Mouse (Mus musculus): ENCODE measurements around the gene Mrpl51.

The Mrpl51 gene

DNA sequence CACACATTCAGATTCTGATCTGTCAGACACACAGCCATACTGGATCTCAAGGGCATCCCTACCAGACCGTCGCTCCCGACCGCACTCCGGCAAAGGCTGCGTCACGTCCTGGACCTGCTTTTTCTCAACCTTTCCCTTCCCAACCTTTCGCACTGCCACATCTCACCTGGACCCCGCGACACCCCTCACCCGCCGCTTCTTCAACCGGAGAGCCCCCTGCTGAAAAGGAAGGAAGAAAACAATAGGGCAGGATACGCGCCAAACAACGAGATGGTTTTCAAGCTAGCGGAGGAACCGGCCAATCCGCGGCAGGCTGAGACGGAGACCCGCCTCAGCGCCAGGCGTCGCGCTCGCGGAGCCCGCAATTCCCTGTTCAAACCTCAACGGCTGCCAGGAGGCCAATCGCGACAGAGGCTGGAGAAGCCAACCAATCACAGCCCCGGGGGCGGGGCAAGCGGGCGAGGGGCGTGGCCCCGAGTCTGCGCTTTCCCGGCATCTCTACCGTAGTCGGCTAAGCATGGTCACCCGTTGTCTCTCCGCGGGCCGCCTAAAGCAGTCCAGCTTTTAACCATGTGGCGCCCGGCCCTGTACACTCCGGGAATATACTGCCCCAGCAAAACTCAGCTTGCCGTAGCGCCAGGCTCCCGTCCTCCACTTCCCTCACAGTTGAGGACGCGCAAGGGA is at the start of gene Mrpl51, which contains the start of gene Ncapd2:
Gene Mrpl51, plus strand, starts transcription at position 470 of the 684 bp plus-strand sequence.
Gene Ncapd2, minus strand, starts transcription at position 370 of the 684 bp plus-strand sequence.
- in situ Hi-C loops (cut with MboI; ENCODE audit: unreplicated experiment in 2 of 2): no loop called here

DNA sequence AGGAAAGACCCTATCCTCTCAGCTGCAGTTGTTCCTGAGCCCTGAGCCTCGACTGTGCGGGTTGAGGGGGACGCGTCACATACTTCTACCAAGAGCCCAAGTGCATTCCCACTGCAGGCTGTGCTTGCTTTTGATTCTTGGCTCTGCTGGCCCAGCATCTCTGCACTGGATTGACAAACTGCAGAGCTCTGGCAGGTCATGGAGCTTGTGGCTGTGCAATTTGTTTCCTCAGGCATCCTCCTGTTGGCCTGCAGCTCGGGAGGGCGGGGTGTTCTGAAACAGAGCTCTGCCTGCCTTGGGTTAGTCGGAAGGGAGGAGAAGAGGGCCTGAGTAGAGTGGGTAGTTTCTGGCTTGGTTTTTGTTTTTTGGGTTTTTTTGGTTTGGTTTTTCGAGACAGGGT is 49.2 kb upstream of the Mrpl51 start:
- in situ Hi-C loops (cut with MboI; ENCODE audit: unreplicated experiment in 2 of 2): no loop called here

DNA sequence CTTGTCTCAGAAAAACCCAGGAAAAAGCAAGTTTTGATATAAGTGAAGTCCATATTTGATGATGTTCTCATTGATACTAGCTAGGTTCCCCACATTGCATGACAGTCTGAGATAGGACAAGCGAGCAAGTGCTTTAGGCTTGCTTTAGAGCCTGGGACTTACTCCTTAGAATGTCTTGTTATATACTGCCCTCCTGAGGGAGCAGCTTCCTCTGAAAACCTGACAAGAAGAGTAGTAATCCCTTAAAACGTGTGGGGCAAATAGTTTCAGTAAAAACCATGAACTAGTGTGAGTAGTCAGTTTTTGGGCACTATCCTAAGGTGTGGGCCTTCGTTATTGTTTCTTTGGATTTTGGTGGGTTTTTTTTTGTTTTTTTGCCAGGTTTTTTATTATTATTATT is 48.5 kb upstream of the Mrpl51 start:
- in situ Hi-C loops (cut with MboI; ENCODE audit: unreplicated experiment in 2 of 2): no loop called here

DNA sequence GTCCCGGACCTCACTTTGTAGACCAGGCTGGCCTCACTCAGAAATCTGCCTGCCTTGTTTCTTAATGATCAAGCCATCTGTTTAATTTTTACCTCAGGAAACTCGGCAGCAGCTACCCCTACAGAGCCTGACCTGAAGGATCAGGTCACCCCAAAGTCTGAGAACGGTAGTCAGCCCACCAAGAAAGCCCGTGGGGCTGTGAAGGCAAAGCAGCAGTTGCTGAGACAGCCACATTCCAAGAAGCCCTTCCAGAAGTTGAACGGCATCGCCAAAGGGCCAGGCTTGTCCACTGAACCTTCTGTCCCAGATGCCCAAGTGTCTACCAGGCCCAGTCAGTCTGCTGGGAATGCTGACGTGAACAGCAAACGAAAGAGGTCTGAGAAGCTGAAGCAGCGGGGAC is 47.7 kb upstream of the Mrpl51 start:
- in situ Hi-C loops (cut with MboI; ENCODE audit: unreplicated experiment in 2 of 2): no loop called here

DNA sequence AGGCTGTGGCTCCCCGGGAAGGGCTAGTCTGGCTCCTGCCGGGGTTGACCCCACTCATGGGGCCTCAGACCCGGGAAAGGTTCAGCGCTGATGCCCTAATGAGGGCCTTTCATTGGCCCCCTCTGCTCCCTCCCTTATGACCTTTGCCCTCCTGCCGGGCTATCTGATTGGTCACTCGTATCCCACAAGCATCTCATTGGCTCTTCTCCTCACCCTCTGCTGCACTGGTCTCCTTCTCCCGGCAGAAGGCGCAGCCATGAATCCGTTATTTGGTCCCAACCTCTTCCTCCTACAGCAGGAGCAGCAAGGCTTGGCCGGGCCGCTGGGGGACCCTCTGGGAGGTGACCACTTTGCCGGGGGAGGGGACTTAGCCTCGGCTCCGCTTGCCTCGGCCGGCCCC is 46.6 kb upstream of the Mrpl51 start, which contains the start of gene Iffo1:
Gene Iffo1, plus strand, starts transcription at position 241 of the 400 bp plus-strand sequence.
- in situ Hi-C loops (cut with MboI; ENCODE audit: unreplicated experiment in 2 of 2): no loop called here

DNA sequence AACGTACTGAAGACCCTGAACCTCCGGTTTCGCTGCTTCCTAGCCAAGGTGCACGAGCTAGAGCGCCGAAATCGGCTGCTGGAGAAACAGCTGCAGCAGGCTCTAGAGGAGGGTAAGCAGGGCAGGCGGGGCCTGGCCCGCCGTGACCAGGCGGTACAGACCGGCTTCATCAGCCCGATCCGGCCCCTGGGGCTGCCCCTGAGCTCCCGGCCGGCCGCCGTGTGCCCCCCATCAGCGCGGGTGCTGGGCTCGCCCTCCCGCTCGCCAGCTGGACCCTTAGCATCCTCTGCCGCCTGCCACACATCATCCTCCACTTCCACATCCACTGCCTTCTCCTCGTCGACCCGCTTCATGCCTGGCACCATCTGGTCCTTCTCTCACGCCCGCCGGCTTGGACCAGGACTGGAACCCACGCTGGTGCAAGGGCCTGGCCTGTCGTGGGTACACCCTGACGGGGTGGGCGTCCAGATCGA is 46.1 kb upstream of the Mrpl51 start:
- in situ Hi-C loops (cut with MboI; ENCODE audit: unreplicated experiment in 2 of 2): no loop called here

DNA sequence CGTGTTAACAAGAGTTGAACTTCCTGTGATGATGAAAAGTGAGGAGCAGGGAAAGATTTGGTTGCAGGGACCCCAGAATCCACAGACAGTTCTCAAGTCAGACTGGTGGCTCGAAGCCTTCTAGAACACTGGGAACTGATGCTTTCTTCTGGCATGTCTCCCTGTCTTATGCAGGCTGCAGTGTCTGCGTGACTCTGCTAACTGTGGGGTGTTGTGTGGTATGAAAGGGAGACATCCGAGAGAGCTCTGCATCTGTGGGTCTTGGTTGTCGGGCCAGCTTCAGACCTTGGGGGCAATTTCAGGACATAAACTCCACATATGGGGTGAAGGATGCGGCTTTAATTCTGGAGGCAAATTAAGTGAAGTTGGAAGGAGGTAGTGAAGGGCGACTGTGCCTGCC is 45.5 kb upstream of the Mrpl51 start:
- in situ Hi-C loops (cut with MboI; ENCODE audit: unreplicated experiment in 2 of 2): no loop called here

DNA sequence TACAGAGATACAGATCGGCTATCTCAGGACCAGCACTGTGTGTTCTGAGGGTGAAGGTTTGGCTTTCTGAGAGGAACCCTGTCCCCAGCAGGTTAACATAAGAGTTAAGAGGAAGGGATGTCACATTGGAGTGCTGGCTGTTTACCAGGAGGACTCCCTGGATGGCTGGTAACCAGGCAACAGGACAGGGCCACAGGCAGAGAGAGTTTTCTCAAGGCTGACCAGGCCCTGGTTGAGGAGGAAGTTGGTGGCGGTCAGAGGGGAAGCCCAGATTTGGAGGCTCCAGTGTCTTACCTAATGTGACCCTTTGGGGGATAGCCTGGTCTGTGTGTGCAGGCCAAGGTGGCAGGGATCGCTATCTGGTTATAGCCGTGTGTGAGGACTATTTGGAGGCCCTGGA is 44.8 kb upstream of the Mrpl51 start:
- in situ Hi-C loops (cut with MboI; ENCODE audit: unreplicated experiment in 2 of 2): no loop called here

DNA sequence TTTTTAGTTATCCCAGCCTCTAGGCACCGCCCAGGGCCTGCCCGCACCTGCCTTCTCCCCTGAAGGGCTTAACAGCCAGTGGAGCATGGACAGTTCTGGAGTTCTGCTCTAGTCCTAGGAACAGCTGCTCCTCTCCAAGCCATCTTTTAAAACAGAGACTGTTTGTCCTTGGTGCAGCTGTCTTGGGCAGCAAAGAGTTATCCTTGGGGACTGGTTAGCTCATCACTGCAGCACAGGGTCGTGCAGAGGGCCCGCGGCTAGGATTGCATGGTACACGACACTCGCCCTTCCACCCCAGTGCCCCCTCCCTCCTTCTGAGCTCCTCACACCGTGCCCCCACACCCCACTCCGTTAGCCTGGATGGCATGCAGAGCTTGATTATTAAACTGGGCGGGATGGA is 44.3 kb upstream of the Mrpl51 start:
- in situ Hi-C loops (cut with MboI; ENCODE audit: unreplicated experiment in 2 of 2): no loop called here

DNA sequence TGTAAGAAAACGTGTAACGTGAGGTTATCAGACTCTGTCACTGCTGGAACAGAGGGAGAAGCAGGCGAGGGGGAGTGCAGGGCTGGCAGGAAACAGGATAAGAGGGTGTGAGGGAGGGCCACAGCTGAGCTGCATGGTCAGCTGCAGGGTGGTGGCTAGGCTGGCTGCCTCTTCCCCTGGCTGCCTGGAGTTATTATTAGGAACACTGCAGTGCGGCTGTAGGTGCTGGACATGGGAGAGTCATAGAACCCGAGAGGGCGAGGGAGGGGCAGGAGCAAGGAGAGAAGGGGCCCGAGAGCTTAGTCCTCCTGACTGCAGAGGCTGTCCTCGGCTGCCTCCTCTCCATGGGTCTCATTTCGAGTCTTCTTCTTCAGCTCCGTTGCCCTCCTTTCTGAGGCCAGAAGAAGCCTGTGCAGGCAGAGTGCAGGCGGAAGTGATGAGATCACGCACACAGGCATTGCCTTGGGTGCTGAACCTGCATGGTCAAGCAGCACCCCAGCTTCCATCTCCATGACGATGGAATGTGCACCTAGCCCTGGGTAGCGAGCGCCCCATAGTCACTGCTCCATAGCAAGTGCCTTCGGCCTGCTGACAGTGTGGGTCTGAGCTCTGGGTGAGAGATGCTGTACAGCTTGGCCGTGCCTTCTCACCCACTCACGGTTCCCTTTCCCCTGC is 43.2 kb upstream of the Mrpl51 start:
- in situ Hi-C loops (cut with MboI; ENCODE audit: unreplicated experiment in 2 of 2): no loop called here

DNA sequence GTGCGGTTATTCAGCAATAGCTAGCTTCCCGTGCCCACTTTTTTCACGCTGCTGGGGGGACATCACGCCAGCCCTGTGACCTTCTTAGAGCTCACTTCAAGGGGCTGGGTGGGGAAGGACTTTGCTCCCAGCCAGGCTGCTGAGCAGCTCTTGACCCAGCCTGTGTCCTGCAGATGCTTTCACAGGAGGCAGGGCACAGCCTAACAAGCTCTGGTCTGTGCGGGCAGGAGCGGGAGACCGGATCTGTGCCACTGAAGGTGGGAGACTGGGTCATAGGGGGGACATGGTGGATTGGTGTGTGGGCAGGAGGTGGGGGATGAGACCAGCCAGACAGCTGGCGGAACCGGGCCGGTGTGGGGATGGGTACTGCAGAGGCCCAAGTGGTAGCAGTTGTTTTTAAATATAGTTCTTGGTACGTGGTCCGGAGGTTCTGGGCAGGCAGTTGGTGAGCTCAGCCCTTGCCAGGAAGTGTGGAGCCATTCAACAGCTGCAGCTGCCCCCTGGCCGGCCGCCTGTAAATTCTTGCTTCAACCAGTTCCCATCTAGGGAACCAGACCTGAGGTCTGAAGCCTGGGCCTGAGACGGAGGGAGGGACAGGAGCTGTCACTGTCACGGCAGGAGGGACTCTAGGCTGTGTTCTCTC is 42.6 kb upstream of the Mrpl51 start:
- in situ Hi-C loops (cut with MboI; ENCODE audit: unreplicated experiment in 2 of 2): no loop called here

DNA sequence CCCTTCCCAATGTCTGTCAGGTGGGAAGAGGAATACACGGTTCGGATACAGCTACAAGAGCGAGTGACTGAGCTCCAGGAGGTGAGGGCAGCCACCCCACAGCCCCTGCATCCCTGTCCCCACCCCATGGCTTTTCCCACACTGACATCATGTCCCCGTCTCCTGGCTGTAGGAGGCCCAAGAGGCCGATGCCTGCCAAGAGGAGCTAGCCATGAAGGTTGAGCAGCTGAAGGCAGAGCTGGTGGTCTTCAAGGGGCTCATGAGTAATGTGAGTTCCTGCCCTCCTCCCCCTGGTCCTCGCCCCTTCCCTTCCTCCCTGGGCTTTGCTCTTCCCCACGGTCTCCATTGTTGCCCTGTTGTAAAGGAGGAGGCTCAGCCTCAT is 42.0 kb upstream of the Mrpl51 start:
- in situ Hi-C loops (cut with MboI; ENCODE audit: unreplicated experiment in 2 of 2): no loop called here

DNA sequence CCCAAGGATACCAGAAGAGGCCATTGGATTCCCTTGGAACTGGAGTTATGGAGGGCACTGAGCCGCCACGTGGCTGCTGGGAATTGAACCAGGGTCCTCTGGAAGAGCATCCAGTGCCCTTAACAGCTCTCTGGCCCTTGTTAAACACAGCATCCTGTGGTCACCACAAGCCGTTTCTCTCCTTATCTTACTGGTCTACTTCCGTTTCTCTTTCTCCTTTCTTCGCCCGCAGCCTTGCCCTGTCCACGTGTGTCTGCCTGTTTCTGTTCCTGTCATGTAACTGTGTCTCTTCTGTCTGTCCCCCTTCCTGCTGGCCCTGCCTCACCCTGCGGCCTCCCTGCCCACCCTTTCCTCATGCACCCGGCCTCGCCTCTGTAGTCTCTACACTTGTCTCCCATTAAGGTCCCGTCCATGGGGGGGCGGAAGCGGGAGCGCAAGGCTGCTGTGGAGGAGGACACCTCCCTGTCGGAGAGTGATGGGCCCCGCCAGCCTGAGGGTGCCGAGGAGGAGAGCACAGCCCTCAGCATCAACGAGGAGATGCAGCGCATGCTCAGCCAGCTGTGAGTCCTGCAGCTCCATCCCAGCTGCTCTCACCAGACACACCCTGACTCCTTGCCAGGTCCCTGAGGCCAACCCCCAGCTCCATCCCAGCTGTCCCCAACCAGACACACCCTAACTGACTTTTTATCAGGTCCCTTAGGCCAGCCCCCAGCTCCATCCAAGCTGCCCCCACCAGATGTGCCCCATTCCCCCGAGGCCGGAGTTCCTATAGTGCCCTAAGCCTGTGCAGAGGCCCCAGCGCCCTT is 39.2 kb upstream of the Mrpl51 start:
- in situ Hi-C loops (cut with MboI; ENCODE audit: unreplicated experiment in 2 of 2): loop anchor here (25.0 kb wide), 1 partner anchor 1410 kb away; no protein-coding TSS in a partner anchor

DNA sequence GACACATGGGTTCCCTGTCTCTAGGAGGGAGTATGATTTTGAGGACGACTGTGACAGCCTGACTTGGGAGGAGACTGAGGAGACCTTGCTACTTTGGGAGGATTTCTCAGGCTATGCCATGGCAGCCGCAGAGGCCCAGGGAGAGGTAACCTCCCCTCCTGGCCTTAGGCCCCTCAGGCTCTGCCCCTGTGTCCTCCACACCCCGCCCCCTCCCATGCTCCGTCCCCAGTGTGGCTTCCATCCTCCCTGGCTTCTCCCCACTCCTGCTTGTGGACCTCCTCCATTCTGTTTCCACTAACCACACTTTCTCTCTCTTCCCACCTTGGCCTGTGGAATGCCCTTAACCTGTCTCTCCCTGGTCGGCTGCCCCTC is 38.6 kb upstream of the Mrpl51 start:
- in situ Hi-C loops (cut with MboI; ENCODE audit: unreplicated experiment in 2 of 2): loop anchor here (25.0 kb wide), 1 partner anchor 1409 kb away; no protein-coding TSS in a partner anchor

DNA sequence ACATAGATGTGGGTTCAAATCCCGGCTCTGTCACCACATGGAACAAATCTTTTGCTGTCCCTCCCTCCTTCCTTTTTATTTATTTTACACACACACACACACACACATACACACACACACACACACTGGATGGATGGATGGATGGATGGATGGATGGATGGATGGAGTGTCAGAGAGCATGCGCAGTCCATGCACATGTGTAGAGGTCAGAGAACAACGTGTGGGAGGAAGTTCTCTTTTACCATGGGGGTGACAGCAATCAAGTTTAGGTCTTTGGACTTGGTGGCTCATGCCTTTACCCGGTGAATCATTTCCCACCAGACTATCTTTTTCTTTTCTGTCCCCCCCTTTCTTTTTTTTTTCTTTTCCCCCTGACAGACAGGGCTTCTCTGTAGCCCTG is 37.9 kb upstream of the Mrpl51 start:
- in situ Hi-C loops (cut with MboI; ENCODE audit: unreplicated experiment in 2 of 2): loop anchor here (25.0 kb wide), 1 partner anchor 1409 kb away; no protein-coding TSS in a partner anchor

DNA sequence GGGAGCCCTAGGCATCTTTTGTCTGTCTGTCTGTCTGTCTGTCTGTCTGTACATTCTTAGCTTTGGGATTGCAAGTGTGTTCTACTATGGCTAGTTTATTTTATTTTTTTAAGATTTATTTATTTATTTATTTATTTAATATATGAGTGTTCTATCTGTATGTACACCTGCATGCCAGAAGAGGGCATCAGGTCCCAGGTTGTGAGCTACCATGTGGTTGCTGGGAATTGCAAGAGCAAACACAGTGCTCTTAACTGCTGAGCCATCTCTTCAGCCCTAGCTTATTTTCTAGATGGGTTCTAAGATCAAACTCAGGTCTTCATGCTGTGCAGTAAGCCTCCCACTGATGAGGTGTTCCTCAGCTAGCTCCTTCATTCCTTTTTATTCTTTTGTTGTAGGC is 37.1 kb upstream of the Mrpl51 start:
- in situ Hi-C loops (cut with MboI; ENCODE audit: unreplicated experiment in 2 of 2): loop anchor here (25.0 kb wide), 1 partner anchor 1408 kb away; no protein-coding TSS in a partner anchor

DNA sequence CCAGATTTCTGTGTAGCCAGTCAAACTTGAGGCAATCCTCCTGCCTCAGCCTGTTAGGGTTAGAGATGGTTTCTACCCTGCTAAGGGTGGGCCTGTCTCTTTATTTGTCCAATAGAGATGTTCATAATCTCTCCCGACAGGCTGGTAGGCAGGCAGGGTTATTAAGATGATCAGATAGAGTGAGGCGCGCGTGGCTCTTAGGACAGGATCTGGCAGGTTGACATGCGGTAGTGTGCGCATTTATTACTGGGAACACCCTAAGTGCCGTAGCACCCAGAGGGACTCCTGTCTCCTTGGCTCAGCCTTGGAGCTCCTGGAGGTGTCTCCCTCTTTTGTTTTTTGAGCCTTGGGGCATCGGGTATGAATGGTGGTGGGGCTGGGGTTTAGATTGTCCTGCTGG is 36.3 kb upstream of the Mrpl51 start:
- in situ Hi-C loops (cut with MboI; ENCODE audit: unreplicated experiment in 2 of 2): loop anchor here (5.0 to 25.0 kb wide), 4 partner anchors 62 to 1407 kb away; partner anchors contain the start of gene Vamp1 (in 1 of the 2)

DNA sequence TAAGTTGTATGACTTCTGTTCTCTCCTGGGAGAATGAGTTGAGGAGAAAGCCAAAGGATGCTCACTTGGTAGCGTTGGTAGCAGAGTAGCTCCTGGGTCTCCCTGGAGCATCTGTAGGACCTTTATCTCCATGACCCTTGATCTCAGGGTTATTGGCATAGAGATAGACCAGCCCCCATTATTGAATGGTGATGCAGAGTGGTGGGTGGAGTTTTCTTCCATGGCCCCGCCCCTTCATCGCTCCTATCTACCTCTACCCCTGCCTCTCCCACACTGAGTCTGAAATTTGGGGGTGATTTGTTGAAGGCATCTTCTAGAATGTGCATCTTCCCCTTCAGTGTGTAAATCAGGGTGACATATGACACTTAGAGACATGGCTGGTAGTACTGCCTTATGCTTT is 35.1 kb upstream of the Mrpl51 start:
- in situ Hi-C loops (cut with MboI; ENCODE audit: unreplicated experiment in 2 of 2): loop anchor here (5.0 to 25.0 kb wide), 4 partner anchors 61 to 1406 kb away; partner anchors contain the start of gene Vamp1 (in 1 of the 2)

DNA sequence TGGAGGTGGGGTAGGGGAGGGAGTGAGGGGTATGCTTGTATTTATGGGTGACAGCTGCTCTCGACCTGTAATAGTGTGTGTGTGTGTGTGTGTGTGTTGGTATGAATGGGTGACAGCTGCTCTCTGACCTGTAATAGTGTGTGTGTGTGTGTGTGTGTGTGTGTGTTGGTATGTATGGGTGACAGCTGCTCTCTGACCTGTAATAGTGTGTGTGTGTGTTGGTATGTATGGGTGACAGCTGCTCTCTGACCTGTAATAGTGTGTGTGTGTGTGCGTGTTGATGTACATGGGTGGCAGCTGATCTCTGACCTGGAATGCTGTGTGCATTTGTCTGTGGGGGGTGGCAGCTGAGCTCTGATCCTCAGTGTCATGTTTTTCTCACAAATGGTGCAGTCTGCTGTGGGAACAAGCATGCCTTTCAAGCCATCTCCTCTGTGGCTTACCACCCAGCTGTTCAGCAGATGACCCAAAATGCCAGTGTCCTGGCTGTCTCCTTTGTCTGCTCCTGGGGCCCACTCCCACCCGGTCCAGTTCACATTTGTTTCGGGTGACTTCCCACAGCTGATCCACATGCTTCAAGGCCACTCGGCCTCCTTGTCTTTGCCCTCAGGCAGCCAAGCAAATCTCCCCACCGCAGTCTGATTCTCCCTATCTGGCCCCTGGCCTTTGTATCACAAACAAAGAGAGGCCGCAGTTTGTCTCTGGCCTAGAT is 34.5 kb upstream of the Mrpl51 start:
- in situ Hi-C loops (cut with MboI; ENCODE audit: unreplicated experiment in 2 of 2): loop anchor here (5.0 to 25.0 kb wide), 4 partner anchors 60 to 1405 kb away; partner anchors contain the start of gene Vamp1 (in 1 of the 2)
